ENCODE assay signal across 8 mouse cellular contexts in the genomic region with DNA sequence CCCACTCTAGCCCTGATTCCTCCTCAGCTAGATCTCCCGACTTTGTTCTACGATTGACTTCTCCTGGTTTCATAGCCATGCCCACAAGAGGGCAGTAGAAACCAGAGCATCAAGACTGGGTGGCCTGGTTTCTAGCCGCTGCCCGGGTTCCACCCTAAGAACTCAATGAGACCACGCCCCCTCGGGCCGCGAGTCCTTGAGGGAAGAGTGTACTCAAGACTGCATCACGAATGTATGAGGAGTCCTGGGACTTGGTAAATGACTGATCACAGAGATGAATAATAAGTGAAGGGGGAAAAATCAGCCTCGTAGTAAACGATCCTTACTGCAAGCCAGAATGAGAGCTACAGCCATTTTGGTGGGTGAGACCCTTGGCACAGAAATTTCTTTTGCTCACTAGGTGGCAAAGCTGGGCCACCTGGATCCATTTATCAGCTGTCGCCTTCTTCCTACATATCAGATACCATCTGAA. TPM values are rescaled to one million over a fixed set of nuclear protein-coding genes. Genes with fewer than 3 reads are reported as not detected.
DNase-seq lines count a peak whose midpoint lies in the region; ATAC-seq and TF ChIP-seq lines count a peak whose summit lies in the region.

No protein-coding gene starts in this region.

- peak overlapping the region; percentile 49 for H3K4me2 ChIP-seq in embryonic facial prominence, embryonic 12.5 days (replicated peaks)
- peak overlapping the region; percentile 50 for H3K4me2 ChIP-seq in limb, embryonic 14.5 days (replicated peaks; ENCODE audit: low read depth, low read length, severe bottlenecking)
- H3K4me2 ChIP-seq in midbrain, postnatal 0 days (ENCODE audit: low read depth, low read length, poor library complexity, severe bottlenecking): peak overlapping the region; percentile 41

- H3K36me3 ChIP-seq in embryonic facial prominence, embryonic 12.5 days: no peaks in the 10 kb centered on the region
- no peaks in the 10 kb centered on the region for H3K36me3 ChIP-seq in heart, adult 2 months (ENCODE audit: control insufficient read depth, insufficient read depth, low read length)
- no peaks in the 10 kb centered on the region for H3K36me3 ChIP-seq in kidney, adult 2 months (ENCODE audit: control insufficient read depth, insufficient read depth, low read length)
- H3K36me3 ChIP-seq in limb, embryonic 14.5 days (ENCODE audit: control insufficient read depth, insufficient read depth, low read length): no peaks in the 10 kb centered on the region
- H3K36me3 ChIP-seq in midbrain, postnatal 0 days (ENCODE audit: insufficient read depth, low read length): no peaks in the 10 kb centered on the region

- H3K9ac ChIP-seq in embryonic facial prominence, embryonic 12.5 days: no peak overlapping the region
- no peak overlapping the region for H3K9ac ChIP-seq in heart, adult 2 months (ENCODE audit: low read depth, low read length)
- no peak overlapping the region for H3K9ac ChIP-seq in limb, embryonic 14.5 days (ENCODE audit: low read depth, low read length, severe bottlenecking)
- peak overlapping the region; percentile 44; the same call in 1 of the 2 replicates for H3K9ac ChIP-seq in midbrain, postnatal 0 days (replicated peaks; ENCODE audit: low read length, poor library complexity, severe bottlenecking)

- peak; percentile 93 for TF ChIP-seq CTCF in heart, adult 2 months (IDR thresholded peaks at IDR 0.05)
- peak; percentile 82 for TF ChIP-seq CTCF in kidney, adult 2 months (conservative IDR thresholded peaks at IDR 0.05; ENCODE audit: insufficient read depth, insufficient read length, low read depth, low read length)
- peak; percentile 87 for TF ChIP-seq CTCF in midbrain, postnatal 0 days (IDR thresholded peaks at IDR 0.05)

- intact Hi-C loops in heart, adult 2 months (cut with DNase I): loop anchor here (1.0 to 10.0 kb wide), 5 partner anchors 46 to 388 kb away; a partner anchor contains a TSS

- no peaks in the 10 kb centered on the region for H3K4me1 ChIP-seq in embryonic facial prominence, embryonic 12.5 days
- no peaks in the 10 kb centered on the region for H3K4me1 ChIP-seq in heart, adult 2 months (ENCODE audit: control insufficient read depth, insufficient read depth, low read length)
- H3K4me1 ChIP-seq in kidney, adult 2 months (ENCODE audit: control insufficient read depth, insufficient read depth, low read length): no peaks in the 10 kb centered on the region
- H3K4me1 ChIP-seq in limb, embryonic 14.5 days (ENCODE audit: control insufficient read depth, insufficient read depth, low read length): no peaks in the 10 kb centered on the region
- no peaks in the 10 kb centered on the region for H3K4me1 ChIP-seq in midbrain, postnatal 0 days (ENCODE audit: insufficient read depth, low read length)

- no peaks in the 10 kb centered on the region for H3K9me3 ChIP-seq in embryonic facial prominence, embryonic 12.5 days
- no peaks in the 10 kb centered on the region for H3K9me3 ChIP-seq in limb, embryonic 14.5 days (ENCODE audit: control insufficient read depth, low read length)
- H3K9me3 ChIP-seq in midbrain, postnatal 0 days (ENCODE audit: low read length): no peaks in the 10 kb centered on the region

- peak; percentile 87 for ATAC-seq in embryonic facial prominence, embryonic 12.5 days (ENCODE audit: insufficient number of reproducible peaks, insufficient read depth, low FRiP score, low TSS enrichment)
- peak; percentile 91 for ATAC-seq in limb, embryonic 14.5 days (ENCODE audit: low FRiP score, low read depth)
- peak; percentile 87 for ATAC-seq in midbrain, postnatal 0 days (ENCODE audit: low FRiP score)

- H3K27me3 ChIP-seq in embryonic facial prominence, embryonic 12.5 days: peaks cover 11% of the 10 kb centered on the region; the same call in 1 of the 2 replicates
- H3K27me3 ChIP-seq in heart, adult 2 months (ENCODE audit: control insufficient read depth, insufficient read depth, low read length): no peaks in the 10 kb centered on the region
- H3K27me3 ChIP-seq in kidney, adult 2 months (replicated peaks; ENCODE audit: control insufficient read depth, insufficient read depth, low read length): no peaks in the 10 kb centered on the region
- 0 out of 2 replicates have a peak, but pooled peaks cover 7% of the 10 kb centered on the region for H3K27me3 ChIP-seq in limb, embryonic 14.5 days (ENCODE audit: control insufficient read depth, insufficient read depth, low read length)
- no peaks in the 10 kb centered on the region for H3K27me3 ChIP-seq in midbrain, postnatal 0 days (ENCODE audit: insufficient read depth, low read length)

- H3K27ac ChIP-seq in embryonic facial prominence, embryonic 12.5 days: no peak overlapping the region
- no peak overlapping the region for H3K27ac ChIP-seq in heart, adult 2 months
- H3K27ac ChIP-seq in kidney, adult 2 months (ENCODE audit: insufficient read depth, low read depth, low read length): no peak overlapping the region
- no peak overlapping the region for H3K27ac ChIP-seq in limb, embryonic 14.5 days (replicated peaks; ENCODE audit: low read depth, low read length)
- peak overlapping the region; percentile 57; the same call in 1 of the 2 replicates for H3K27ac ChIP-seq in midbrain, postnatal 0 days (ENCODE audit: low read depth, low read length)

- 1% methylated on average over 12 of the region's 12 CpGs for WGBS in embryonic facial prominence, embryonic 12.5 days
- 2% methylated on average over 12 of the region's 12 CpGs for WGBS in heart, adult 2 months
- WGBS in kidney, adult 2 months: 3% methylated on average over 12 of the region's 12 CpGs
- WGBS in limb, embryonic 14.5 days: 2% methylated on average over 12 of the region's 12 CpGs
- under 1% methylated on average over 12 of the region's 12 CpGs for WGBS in midbrain, postnatal 0 days

- no peak for TF ChIP-seq POLR2A in heart, adult 2 months (IDR thresholded peaks at IDR 0.05; ENCODE audit: insufficient read depth, low read depth, low read length)
- no peak for TF ChIP-seq POLR2A in kidney, adult 2 months (IDR thresholded peaks at IDR 0.05; ENCODE audit: low read depth, low read length)
- no peak for TF ChIP-seq POLR2A in limb, embryonic 14.5 days (IDR thresholded peaks at IDR 0.05; ENCODE audit: borderline replicate concordance, extremely low read depth, insufficient read depth, insufficient read length)

- peak; percentile 91 for DNase-seq in A20 (ENCODE audit: low read depth, low spot score)
- DNase-seq in adrenal gland, postnatal 25 days: peak; percentile 83
- peak; percentile 68 to 78 for DNase-seq in heart, adult 2 months
- peak; percentile 86 for DNase-seq in kidney, adult 2 months
- DNase-seq in limb, embryonic 14.5 days (ENCODE audit: low spot score): peak; percentile 96
- DNase-seq in midbrain, postnatal 0 days (ENCODE audit: low spot score): peak; percentile 98
- peak; percentile 34 to 76 for DNase-seq in spleen, postnatal 10 days (ENCODE audit: low spot score in 2 of 2)

- TF ChIP-seq EP300 in heart, adult 2 months (IDR thresholded peaks at IDR 0.05; ENCODE audit: insufficient read depth, low read depth, low read length): peak; percentile 47; the same call in 1 of the 2 replicates

- no peaks in the 10 kb centered on the region for H3K79me2 ChIP-seq in heart, adult 2 months (replicated peaks; ENCODE audit: control insufficient read depth, insufficient read depth, low read length)

- peak overlapping the region; percentile 33 for H3K4me3 ChIP-seq in embryonic facial prominence, embryonic 12.5 days
- H3K4me3 ChIP-seq in heart, adult 2 months: no peak overlapping the region
- H3K4me3 ChIP-seq in kidney, adult 2 months (ENCODE audit: insufficient read depth, low read depth, low read length): no peak overlapping the region
- peak overlapping the region; percentile 36 for H3K4me3 ChIP-seq in limb, embryonic 14.5 days (replicated peaks; ENCODE audit: low read length)
- H3K4me3 ChIP-seq in midbrain, postnatal 0 days (ENCODE audit: low read depth, low read length): peak overlapping the region; percentile 38

RNA-seq across cellular contexts. Expression of a gene that starts 12.8 kb away (rescaled TPM):
- total RNA-seq in adrenal gland, postnatal 25 days (2021): not detected in 2 replicates
- 0.41 and 0.45 TPM in 2 replicates for polyA plus RNA-seq in embryonic facial prominence, embryonic 12.5 days (2016; fragmentation: Nextera tagmentation; extraction: Ambion mirVana)
- not detected for total RNA-seq in heart, adult 2 months (2021)
- polyA plus RNA-seq in heart, adult 2 months (2012; rRNA removed): 1.1 and 2.2 TPM in 2 replicates
- polyA plus RNA-seq in kidney, adult 2 months (2012; rRNA removed): 0.25 and 1.0 TPM in 2 replicates
- polyA plus RNA-seq in limb, embryonic 14.5 days (2012; rRNA removed): 0.30 and 0.31 TPM in 2 replicates
- polyA plus RNA-seq in limb, embryonic 14.5 days (2014; fragmentation: Nextera tagmentation; extraction: Ambion mirVana): 0.26 TPM in 1 of 2 replicates, not detected in the other
- total RNA-seq in midbrain, postnatal 0 days (2014; rRNA removed): not detected in 2 replicates
- polyA plus RNA-seq in midbrain, postnatal 0 days (2015; fragmentation: Nextera tagmentation; extraction: Ambion mirVana): 0.68 and 1.1 TPM in 2 replicates

RNA-seq across cellular contexts. Expression of a gene that starts 13.4 kb away (rescaled TPM):
- 69.6 and 71.6 TPM in 2 replicates for total RNA-seq in adrenal gland, postnatal 25 days (2021)
- 65.3 and 65.6 TPM in 2 replicates for polyA plus RNA-seq in embryonic facial prominence, embryonic 12.5 days (2016; fragmentation: Nextera tagmentation; extraction: Ambion mirVana)
- 10 to 100 TPM; 62.0 to 64.1 TPM for total RNA-seq in heart, adult 2 months (2021)
- polyA plus RNA-seq in heart, adult 2 months (2012; rRNA removed): 43.9 and 65.8 TPM in 2 replicates
- 39.2 and 47.8 TPM in 2 replicates for polyA plus RNA-seq in kidney, adult 2 months (2012; rRNA removed)
- polyA plus RNA-seq in limb, embryonic 14.5 days (2012; rRNA removed): 51.7 and 55.9 TPM in 2 replicates
- polyA plus RNA-seq in limb, embryonic 14.5 days (2014; fragmentation: Nextera tagmentation; extraction: Ambion mirVana): 52.8 and 63.4 TPM in 2 replicates
- 52.5 and 56.8 TPM in 2 replicates for total RNA-seq in midbrain, postnatal 0 days (2014; rRNA removed)
- 56.1 and 58.7 TPM in 2 replicates for polyA plus RNA-seq in midbrain, postnatal 0 days (2015; fragmentation: Nextera tagmentation; extraction: Ambion mirVana)

RNA-seq across cellular contexts. Expression of a gene that starts 21.5 kb away (rescaled TPM):
- 17.7 and 28.0 TPM in 2 replicates for total RNA-seq in adrenal gland, postnatal 25 days (2021)
- polyA plus RNA-seq in embryonic facial prominence, embryonic 12.5 days (2016; fragmentation: Nextera tagmentation; extraction: Ambion mirVana): 14.2 and 17.8 TPM in 2 replicates
- total RNA-seq in heart, adult 2 months (2021): under 1 TPM in 1 of 2 experiments, not detected in 1; 0.27 TPM
- polyA plus RNA-seq in heart, adult 2 months (2012; rRNA removed): 0.67 and 0.96 TPM in 2 replicates
- polyA plus RNA-seq in kidney, adult 2 months (2012; rRNA removed): 1.6 and 2.2 TPM in 2 replicates
- polyA plus RNA-seq in limb, embryonic 14.5 days (2012; rRNA removed): 1.7 and 2.4 TPM in 2 replicates
- polyA plus RNA-seq in limb, embryonic 14.5 days (2014; fragmentation: Nextera tagmentation; extraction: Ambion mirVana): 0.25 and 0.90 TPM in 2 replicates
- 203 and 205 TPM in 2 replicates for total RNA-seq in midbrain, postnatal 0 days (2014; rRNA removed)
- polyA plus RNA-seq in midbrain, postnatal 0 days (2015; fragmentation: Nextera tagmentation; extraction: Ambion mirVana): 187 and 219 TPM in 2 replicates

RNA-seq across cellular contexts. Expression of a gene that starts 23.6 kb away (rescaled TPM):
- total RNA-seq in adrenal gland, postnatal 25 days (2021): 2.2 and 4.0 TPM in 2 replicates
- 2.0 and 2.3 TPM in 2 replicates for polyA plus RNA-seq in embryonic facial prominence, embryonic 12.5 days (2016; fragmentation: Nextera tagmentation; extraction: Ambion mirVana)
- total RNA-seq in heart, adult 2 months (2021): 1 to 10 TPM in 1 of 2 experiments, under 1 TPM in 1; 0.99 to 1.3 TPM
- polyA plus RNA-seq in heart, adult 2 months (2012; rRNA removed): 0.44 and 1.2 TPM in 2 replicates
- polyA plus RNA-seq in kidney, adult 2 months (2012; rRNA removed): 0.39 and 0.47 TPM in 2 replicates
- 1.4 and 2.1 TPM in 2 replicates for polyA plus RNA-seq in limb, embryonic 14.5 days (2012; rRNA removed)
- polyA plus RNA-seq in limb, embryonic 14.5 days (2014; fragmentation: Nextera tagmentation; extraction: Ambion mirVana): 3.6 and 3.8 TPM in 2 replicates
- total RNA-seq in midbrain, postnatal 0 days (2014; rRNA removed): 6.6 and 6.7 TPM in 2 replicates
- polyA plus RNA-seq in midbrain, postnatal 0 days (2015; fragmentation: Nextera tagmentation; extraction: Ambion mirVana): 19.4 and 23.3 TPM in 2 replicates

RNA-seq across cellular contexts. Expression of a gene that starts 43.5 kb away (rescaled TPM):
- total RNA-seq in adrenal gland, postnatal 25 days (2021): 8.2 and 10.6 TPM in 2 replicates
- 11.8 and 13.9 TPM in 2 replicates for polyA plus RNA-seq in embryonic facial prominence, embryonic 12.5 days (2016; fragmentation: Nextera tagmentation; extraction: Ambion mirVana)
- 1 to 10 TPM; 3.9 to 4.9 TPM for total RNA-seq in heart, adult 2 months (2021)
- 0.64 and 0.82 TPM in 2 replicates for polyA plus RNA-seq in heart, adult 2 months (2012; rRNA removed)
- 0.75 and 0.90 TPM in 2 replicates for polyA plus RNA-seq in kidney, adult 2 months (2012; rRNA removed)
- polyA plus RNA-seq in limb, embryonic 14.5 days (2012; rRNA removed): 1.5 and 2.8 TPM in 2 replicates
- polyA plus RNA-seq in limb, embryonic 14.5 days (2014; fragmentation: Nextera tagmentation; extraction: Ambion mirVana): 7.4 and 8.3 TPM in 2 replicates
- 12.0 and 18.5 TPM in 2 replicates for total RNA-seq in midbrain, postnatal 0 days (2014; rRNA removed)
- polyA plus RNA-seq in midbrain, postnatal 0 days (2015; fragmentation: Nextera tagmentation; extraction: Ambion mirVana): 39.5 and 40.3 TPM in 2 replicates

Comparison
In these comparisons a context has a peak if more than half of its experiments do, and no peak if none do; other contexts are left out.
1. H3K4me3 ChIP-seq: peak in embryonic facial prominence, embryonic 12.5 days (single experiment), limb, embryonic 14.5 days (single experiment) and midbrain, postnatal 0 days (single experiment); none in heart, adult 2 months (single experiment) and kidney, adult 2 months (single experiment).
2. Peak in every context shown above with its lines, with median percentiles within 50 percentile points of each other: DNase-seq, ATAC-seq, H3K4me2 ChIP-seq and CTCF ChIP-seq.